Mouse (Mus musculus): ENCODE results near the gene Cxcl9.
"Not testable (repeated sequence)": the region's sequence is repeated elsewhere in the genome, so short reads cannot be mapped to it uniquely, and the experiment has no call there.

Cxcl9 gene

GRCm38 (mm10) chr5:92327929-92328328 lies at the start of gene Cxcl9:
TSS of gene Cxcl9 (minus strand) at chr5:92328079.
- DNase-seq = no peak

DNA sequence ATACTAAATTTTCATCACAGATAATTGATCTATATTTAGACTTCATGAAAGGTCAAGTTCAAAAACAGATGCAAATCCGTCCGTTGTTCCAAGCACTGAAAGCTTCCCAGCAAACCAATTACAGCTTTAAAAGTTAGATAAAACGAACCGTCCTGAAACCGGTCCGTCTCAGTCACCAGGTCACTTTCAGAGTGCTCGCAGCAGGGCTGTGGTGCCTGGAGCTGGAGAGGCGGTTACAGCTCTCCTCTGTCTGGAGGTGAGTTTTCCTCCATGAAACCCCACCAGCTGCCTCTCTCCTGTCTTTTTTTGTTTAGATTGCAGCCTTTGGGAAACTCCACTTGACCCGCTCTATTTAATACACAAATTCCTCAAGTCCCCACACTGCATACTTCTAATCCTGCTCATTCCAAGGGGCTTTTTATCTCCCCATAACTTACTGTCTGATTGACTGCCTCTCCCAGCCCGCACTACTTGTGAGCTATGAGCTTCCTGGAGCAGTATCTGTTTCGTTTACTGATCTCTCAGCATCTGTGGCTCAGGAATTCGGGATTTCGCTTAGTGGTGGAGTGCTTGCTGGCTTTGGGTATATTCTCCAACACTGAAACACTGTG lies 49.0 kb upstream of the Cxcl9 start:
- DNase-seq = no peak

DNA sequence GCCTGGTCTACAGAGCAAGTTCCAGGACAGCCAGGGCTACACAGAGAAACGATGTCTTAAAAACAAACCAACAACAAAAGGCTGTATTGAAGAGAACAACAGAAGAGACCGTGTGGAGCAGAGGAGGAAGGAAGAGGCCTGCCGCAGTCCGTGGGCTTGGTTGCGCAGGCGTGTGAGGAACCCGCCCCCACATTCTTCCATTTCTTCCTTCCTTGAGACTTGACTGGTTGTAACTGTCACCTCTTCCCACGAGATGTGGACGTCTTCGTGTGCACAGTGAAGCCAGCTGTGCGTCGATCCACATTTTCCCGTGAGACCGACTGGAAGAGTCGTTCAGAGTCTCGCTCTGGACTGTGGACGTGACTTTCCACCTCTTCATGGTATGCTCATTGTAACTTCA lies 47.5 kb upstream of the Cxcl9 start:
- peak in 1 of 2 experiments; percentile 36 for DNase-seq

DNA sequence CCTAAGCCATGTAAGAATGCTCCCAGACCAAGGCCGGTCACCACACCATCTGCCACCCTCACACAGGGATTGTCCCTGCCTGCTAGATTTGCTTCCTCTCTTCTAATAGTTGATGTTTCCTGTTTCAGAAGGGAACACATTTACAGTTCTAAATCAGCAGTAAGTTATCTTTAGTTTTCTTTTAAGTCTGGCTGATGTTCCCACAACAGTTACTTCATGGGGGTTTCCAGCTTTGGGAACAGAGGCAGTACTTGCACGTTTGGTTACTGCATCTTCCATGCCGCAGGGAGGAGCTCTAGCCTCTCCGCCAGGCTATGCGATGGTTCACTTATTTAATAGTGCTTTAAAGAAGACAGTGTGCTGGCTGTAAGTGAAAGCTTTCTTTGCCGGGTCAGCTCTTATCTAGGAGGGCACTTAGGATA lies 46.9 kb upstream of the Cxcl9 start:
- DNase-seq = peak in 1 of 2 experiments; percentile 26

DNA sequence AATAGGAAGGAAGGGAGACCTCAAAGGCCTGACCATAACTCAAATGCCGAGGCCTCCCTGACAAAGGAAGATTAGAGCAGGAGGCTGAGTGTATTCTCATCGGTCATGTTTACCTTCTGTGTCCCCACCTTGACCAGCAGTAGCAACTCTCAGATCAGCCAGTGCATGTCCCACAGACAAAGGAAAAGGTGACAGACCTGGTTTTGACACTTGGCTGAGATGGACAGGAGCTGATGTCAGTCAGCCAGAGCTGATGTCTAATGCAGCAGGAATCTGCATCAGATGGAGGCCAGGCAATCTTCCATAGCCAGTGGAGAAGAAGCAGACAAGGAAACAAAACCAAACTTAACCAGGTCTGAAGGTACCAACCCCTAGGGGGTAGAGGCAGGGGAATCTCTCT lies 44.7 kb upstream of the Cxcl9 start:
- no peak for DNase-seq

DNA sequence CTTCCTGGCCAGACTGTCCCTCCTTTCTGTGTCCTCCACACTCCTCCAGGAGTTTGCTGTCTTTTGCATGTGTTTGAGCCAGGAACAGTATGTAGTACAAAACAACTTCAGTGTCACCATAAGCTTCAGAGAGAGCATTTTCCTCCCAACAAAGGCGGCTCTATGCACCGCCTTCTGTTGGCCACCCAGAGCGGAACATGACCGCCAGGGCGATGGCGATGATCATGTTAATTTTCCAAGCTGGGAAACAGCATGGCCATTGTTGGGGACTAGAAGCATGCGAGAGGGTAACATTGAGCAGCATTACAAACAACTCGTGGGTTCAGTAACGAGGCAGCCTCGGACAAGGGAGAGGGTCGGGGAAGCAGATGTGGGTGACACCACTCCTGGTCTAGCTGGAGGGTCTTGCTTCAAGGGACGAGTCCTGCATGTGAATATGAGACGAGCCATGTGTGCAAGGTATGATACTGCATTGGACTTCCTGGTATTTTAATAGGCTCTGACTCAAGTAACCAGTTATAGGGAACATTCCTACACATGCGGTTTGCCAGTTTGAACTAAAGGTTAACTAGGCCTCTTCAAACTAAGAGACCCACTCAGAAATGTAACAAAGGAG lies 43.6 kb upstream of the Cxcl9 start:
- DNase-seq = no peak

- no peak for DNase-seq
Measured at GRCm38 (mm10) chr5:92370891-92371290, 43.0 kb upstream of the Cxcl9 start.

DNA sequence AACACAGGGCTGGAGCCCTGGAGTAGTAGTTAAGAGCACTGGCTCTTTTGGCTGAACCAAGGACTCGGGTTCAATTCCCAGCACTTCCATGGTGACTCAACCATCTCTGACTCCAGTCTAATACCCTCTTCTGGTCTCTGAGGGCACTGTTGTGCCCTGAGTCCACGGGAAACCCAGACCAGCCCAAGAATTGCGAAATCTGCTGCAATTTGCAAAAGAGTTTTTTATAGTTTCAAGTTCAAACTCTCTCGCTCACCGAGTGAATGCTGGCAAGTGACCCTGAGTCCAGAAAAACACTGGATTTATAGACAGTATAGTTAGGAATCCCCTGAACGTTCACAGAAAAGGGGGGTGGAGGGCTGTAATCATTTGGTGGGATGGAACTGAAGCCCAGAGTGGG lies 42.5 kb upstream of the Cxcl9 start:
- no peak for DNase-seq

GRCm38 (mm10) chr5:92369151-92369994 lies 41.5 kb upstream of the Cxcl9 start:
- peak in 1 of 2 experiments; percentile 31 for DNase-seq

DNA sequence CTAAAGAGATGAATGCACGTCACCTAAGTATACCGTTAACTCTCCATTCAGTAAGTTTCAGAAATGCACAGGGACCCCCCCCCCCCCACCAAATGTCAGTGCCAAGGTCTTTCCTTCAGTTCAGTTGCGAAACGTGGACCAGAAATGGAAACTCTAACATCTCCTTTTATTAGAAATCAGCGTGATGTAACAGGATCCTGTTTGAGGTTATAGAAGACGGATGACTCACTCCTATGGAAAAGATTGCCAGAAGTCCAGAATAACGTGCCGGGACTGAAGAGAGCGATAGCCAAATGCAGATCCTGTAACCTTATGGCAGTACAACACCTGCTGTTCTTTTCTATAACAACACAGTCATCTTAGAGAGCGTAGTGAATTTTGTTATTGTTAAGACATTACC lies 40.5 kb upstream of the Cxcl9 start:
- peak in 1 of 2 experiments; percentile 24 for DNase-seq

DNA sequence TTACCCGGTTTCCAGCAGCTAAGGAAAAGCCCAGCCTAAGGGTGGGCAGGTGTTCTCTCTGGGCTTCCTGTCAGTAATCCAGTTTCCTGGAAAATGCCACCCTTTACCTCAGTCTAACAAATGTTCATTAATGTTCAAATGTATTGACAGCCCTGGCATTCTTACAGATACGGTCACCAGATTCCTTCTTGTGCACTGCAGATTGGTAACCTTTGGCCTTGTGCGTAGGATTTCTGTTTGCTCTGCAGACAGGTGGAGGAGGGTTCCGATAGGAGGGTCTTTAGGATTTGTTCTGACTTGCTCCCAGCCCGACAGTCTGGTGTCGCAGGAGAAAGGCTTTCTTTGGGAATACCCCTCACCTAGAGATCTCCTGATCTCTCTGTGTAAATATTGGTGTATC lies 38.7 kb upstream of the Cxcl9 start:
- no peak for DNase-seq

GRCm38 (mm10) chr5:92365146-92365705 lies 37.3 kb upstream of the Cxcl9 start:
- no peak for DNase-seq

GRCm38 (mm10) chr5:92364011-92364410 lies 36.1 kb upstream of the Cxcl9 start:
- no peak for DNase-seq

GRCm38 (mm10) chr5:92363179-92363578 lies 35.3 kb upstream of the Cxcl9 start:
- DNase-seq = no peak

DNA sequence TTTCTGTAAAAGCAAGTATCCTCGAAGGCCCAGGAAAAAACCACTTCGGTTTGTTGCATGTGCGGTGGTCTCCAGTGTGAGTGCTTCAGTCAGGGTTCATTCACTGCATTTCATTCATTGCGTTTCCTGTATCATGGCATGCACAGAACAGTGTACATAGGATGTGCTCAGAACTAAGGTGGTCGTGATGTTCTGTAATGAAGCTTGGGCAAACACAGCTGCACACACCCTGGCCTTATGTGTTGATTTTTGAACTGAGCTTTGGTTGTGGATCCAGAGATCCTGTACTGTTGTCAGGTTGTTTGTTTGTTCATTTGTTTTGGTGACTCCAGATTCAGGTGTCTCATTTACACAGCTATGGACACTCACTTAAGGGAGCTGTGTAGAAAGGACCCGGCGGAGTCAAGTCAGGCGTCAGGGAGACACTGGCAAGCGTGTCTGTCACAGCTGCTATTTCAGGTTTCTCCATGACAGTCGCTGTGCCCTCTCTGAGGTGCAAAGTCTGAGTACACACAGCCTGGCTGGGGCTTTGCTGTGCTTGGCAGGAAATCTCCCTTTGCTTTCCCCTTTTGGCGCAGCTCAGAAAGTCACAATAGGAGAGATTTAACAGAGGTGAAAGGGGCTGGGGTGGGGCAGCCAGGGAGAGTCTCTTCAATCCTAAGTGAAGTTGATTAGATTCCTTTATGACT lies 31.0 kb upstream of the Cxcl9 start:
- DNase-seq = no peak

DNA sequence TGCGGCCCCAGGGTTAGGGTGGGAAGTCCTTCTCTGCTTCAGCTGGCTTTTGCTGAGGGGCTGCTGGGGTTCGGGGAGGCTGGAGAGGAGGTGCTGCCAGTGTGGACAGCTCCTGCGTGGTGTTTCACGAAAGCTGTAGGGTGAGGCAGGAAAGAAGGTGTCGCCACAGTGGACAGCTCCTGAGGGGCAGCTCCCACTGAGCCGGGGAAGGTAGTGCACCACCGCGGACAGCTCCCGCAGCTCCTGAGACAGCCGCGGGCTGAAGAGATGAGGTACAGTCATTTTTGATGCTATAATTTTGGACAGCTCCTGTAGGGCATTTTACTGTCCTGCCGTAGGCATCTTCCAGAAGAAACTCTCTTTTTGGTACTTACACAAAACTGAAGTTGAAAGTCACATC lies 30.2 kb upstream of the Cxcl9 start:
- DNase-seq = no peak

DNA sequence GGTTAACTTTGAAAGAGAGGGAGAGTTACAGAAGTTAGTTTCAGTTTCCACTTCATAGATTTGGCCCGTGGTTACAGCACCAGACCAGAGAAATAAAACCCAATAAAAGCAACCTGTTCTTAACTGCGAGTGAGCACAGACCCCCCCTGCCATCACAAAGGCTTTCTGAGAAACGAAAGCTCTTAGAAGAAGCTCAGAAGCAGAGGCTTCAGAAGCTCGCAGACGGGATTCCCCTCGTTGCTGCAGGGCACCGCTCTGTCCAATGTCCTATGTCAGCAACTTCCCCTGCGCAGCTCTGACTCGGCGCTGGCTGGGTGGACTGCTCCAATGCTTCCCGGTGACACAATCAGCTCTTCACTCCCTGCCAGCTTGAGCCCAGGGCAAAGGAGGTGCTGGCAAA lies 25.6 kb upstream of the Cxcl9 start:
- peak; percentile 38 to 51 for DNase-seq

DNA sequence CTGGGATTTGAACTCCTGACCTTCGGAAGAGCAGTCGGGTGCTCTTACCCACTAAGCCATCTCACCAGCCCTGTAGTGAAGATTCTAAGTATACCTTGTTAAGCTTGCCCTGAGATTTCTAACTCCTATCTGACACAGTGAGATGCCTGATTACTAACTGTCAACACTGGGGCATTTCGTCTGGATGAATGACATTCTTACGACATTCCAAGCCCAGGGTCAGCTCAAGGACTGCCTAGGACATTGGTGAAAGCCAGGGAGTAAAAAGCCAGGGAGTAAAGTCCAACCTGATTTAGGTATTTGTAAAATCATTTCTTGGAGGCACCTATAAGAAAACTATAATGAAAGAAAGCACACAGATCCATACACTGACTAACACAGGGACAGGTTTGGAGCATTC lies 24.8 kb upstream of the Cxcl9 start:
- not testable (repeated sequence) for DNase-seq

DNA sequence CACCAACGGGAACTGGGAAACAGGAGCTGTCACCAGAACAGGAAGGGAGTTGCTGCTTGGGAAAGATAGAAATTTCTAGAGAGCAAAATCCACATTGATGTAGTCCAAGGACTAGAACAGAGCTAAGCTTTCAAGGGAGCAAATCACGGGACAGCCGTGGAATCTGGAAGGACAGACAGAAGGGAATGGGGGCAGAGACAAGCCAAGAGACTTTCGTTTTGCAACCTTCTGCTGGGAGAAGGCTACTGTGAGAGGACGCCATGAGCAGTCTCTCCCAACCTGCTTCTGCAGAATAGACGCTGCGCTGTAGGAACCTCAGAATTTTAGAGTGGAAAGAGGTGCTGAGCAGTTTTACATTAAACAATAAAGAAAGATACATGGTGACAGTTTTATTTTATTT lies 21.9 kb upstream of the Cxcl9 start:
- no peak for DNase-seq

- DNase-seq = peak; percentile 63 to 64
Measured at GRCm38 (mm10) chr5:92348794-92349413, 21.0 kb upstream of the Cxcl9 start, which contains the start of gene Cxcl10. TSS of gene Cxcl10 (minus strand) at chr5:92348889.

- DNase-seq = no peak
Measured at GRCm38 (mm10) chr5:92345006-92345405, 17.1 kb upstream of the Cxcl9 start.

GRCm38 (mm10) chr5:92340606-92341005 lies 12.7 kb upstream of the Cxcl9 start:
- no peak for DNase-seq
